Mouse (Mus musculus) heart, adult 2 months (tissue): ENCODE data around the gene Aldh3b1. TPM values are rescaled to one million over a fixed set of nuclear protein-coding genes. Genes with fewer than 3 reads are reported as not detected.

Experiments
- DNase-seq, 2 experiments: peaks; one replicate each; pipeline ENCODE4 v3.0.0; 2021
- H3K27ac ChIP-seq: fragments of 200-600 bp; 2 replicates; pipeline ENCODE4 v1.8.1; 2022
- H3K27me3 ChIP-seq: fragments of 200-500 bp; 2 replicates; pipeline ENCODE4 v1.6.1; 2012; ENCODE audit warnings: mild to moderate bottlenecking, low read length, inconsistent platforms, mixed read lengths; ENCODE audit not compliant: control insufficient read depth, insufficient read depth
- H3K36me3 ChIP-seq: fragments of 200-500 bp; 2 replicates; pipeline ENCODE4 v1.6.1; 2012; ENCODE audit warnings: low read length, inconsistent platforms; ENCODE audit not compliant: control insufficient read depth, insufficient read depth
- H3K4me1 ChIP-seq: fragments of 200-500 bp; 2 replicates; pipeline ENCODE4 v1.6.1; 2011; ENCODE audit warnings: low read length; ENCODE audit not compliant: control insufficient read depth, insufficient read depth
- H3K4me3 ChIP-seq: fragments of 200-600 bp; 2 replicates; pipeline ENCODE4 v1.8.1; 2022
- H3K79me2 ChIP-seq: fragments of 200-500 bp; replicated peaks from 2 replicates; pipeline ENCODE4 v1.6.1; 2012; ENCODE audit warnings: mild to moderate bottlenecking, inconsistent platforms, low read length, moderate library complexity, mixed read lengths; ENCODE audit not compliant: control insufficient read depth, insufficient read depth
- H3K9ac ChIP-seq: fragments of 200-500 bp; 2 replicates; pipeline ENCODE4 v1.6.1; 2012; ENCODE audit warnings: low read depth, mild to moderate bottlenecking, control low read depth, inconsistent platforms, low read length, mixed read lengths
- CTCF ChIP-seq: fragments of 200-600 bp; IDR thresholded peaks from 2 replicates; pipeline ENCODE4 v1.8.1; 2022; ENCODE audit warnings: antibody characterized with exemption, mild to moderate bottlenecking, moderate library complexity
- EP300 ChIP-seq: fragments of 200-500 bp; IDR thresholded peaks from 2 replicates; pipeline ENCODE4 v1.6.1; 2011; ENCODE audit warnings: low read depth, low read length, control low read depth; ENCODE audit not compliant: insufficient read depth
- POLR2A ChIP-seq: fragments of 200-500 bp; IDR thresholded peaks from 2 replicates; pipeline ENCODE4 v1.6.1; 2011; ENCODE audit warnings: mild to moderate bottlenecking, low read depth, low read length, control low read depth; ENCODE audit not compliant: insufficient read depth
- WGBS: fragments of 180-500 bp; shearing (Covaris S2); methylation state at CpG from one replicate; pipeline ENCODE4 v1.1.7; 2018; 5-methylcytosine and 5-hydroxymethylcytosine counted together
- intact Hi-C: fragments of 180-260 bp; cut with DNase I; formaldehyde crosslinking; loops from one replicate; pipeline ENCODE4 v1.15.1; 2025
- polyA plus RNA-seq: library from polyadenylated mRNA; depleted of rRNA; stranded (reverse); fragments of >200 nt; gene quantifications from 2 replicates; pipeline ENCODE4 v1.2.3, GENCODE M21; 2012
- total RNA-seq, 2 experiments: library from RNA; stranded (reverse); gene quantifications; 2 replicates each; pipeline ENCODE4 v1.2.3; 2021

The Aldh3b1 gene
- total and polyA plus RNA-seq, 3 experiments = 1.6 to 4.8 (median 1.7) TPM

GRCm38 (mm10) chr19:3889096-3889495 lies 40.5 kb downstream of the Aldh3b1 start:
- intact Hi-C loops = no loop called here
- Histone ChIP-seq H3K27me3 (no peaks in the 10 kb centered on the region), H3K9ac (no peak overlapping the region), H3K36me3 (no peaks in the 10 kb centered on the region), H3K4me3 (no peak overlapping the region), H3K4me1 (0 out of 2 replicates have a peak, but pooled peaks cover 1% of the 10 kb centered on the region), H3K27ac (no peak overlapping the region), H3K79me2 (no peaks in the 10 kb centered on the region)
- no peak for DNase-seq
- 93% methylated on average over 5 of the region's 5 CpGs for WGBS
- no peak for TF ChIP-seq CTCF
- TF ChIP-seq POLR2A = no peak
- no peak for TF ChIP-seq EP300

GRCm38 (mm10) chr19:3884325-3884990 lies 45.1 kb downstream of the Aldh3b1 start:
- H3K9ac ChIP-seq = no peak overlapping the region
- no peaks in the 10 kb centered on the region for H3K79me2 ChIP-seq
- H3K4me1 ChIP-seq = no peaks in the 10 kb centered on the region
- H3K27ac ChIP-seq = no peak overlapping the region
- intact Hi-C loops = no loop called here
- TF ChIP-seq POLR2A (no peak), CTCF (no peak), EP300 (no peak)
- H3K4me3 ChIP-seq = no peak overlapping the region
- no peak for DNase-seq
- H3K27me3 ChIP-seq = no peaks in the 10 kb centered on the region
- 33% methylated on average over 6 of the region's 6 CpGs for WGBS
- H3K36me3 ChIP-seq = no peaks in the 10 kb centered on the region

- Histone ChIP-seq H3K79me2 (no peaks in the 10 kb centered on the region), H3K36me3 (no peaks in the 10 kb centered on the region), H3K27me3 (no peaks in the 10 kb centered on the region), H3K4me1 (no peaks in the 10 kb centered on the region), H3K9ac (no peak overlapping the region), H3K27ac (no peak overlapping the region), H3K4me3 (no peak overlapping the region)
- intact Hi-C loops = no loop called here
- TF ChIP-seq POLR2A = no peak
- TF ChIP-seq EP300 = no peak
- no peak for TF ChIP-seq CTCF
- DNase-seq = no peak
- WGBS = 73% methylated on average over 4 of the region's 4 CpGs
Measured at GRCm38 (mm10) chr19:3882214-3882613, 47.4 kb downstream of the Aldh3b1 start.

GRCm38 (mm10) chr19:3880054-3880848 lies 49.4 kb downstream of the Aldh3b1 start:
- TF ChIP-seq POLR2A = no peak
- no peak for TF ChIP-seq CTCF
- no peak for TF ChIP-seq EP300
- Histone ChIP-seq H3K79me2 (no peaks in the 10 kb centered on the region), H3K36me3 (no peaks in the 10 kb centered on the region), H3K27me3 (no peaks in the 10 kb centered on the region), H3K9ac (no peak overlapping the region), H3K27ac (no peak overlapping the region), H3K4me3 (no peak overlapping the region), H3K4me1 (no peaks in the 10 kb centered on the region)
- 87% methylated on average over 6 of the region's 6 CpGs for WGBS
- DNase-seq = no peak
- intact Hi-C loops = no loop called here

- Histone ChIP-seq H3K36me3 (no peaks in the 10 kb centered on the region), H3K27me3 (no peaks in the 10 kb centered on the region), H3K9ac (no peak overlapping the region), H3K4me1 (no peaks in the 10 kb centered on the region), H3K79me2 (no peaks in the 10 kb centered on the region), H3K27ac (no peak overlapping the region), H3K4me3 (no peak overlapping the region)
- no peak for DNase-seq
- 87% methylated on average over 7 of the region's 7 CpGs for WGBS
- intact Hi-C loops = no loop called here
- TF ChIP-seq CTCF (no peak), POLR2A (no peak), EP300 (no peak)
Measured at GRCm38 (mm10) chr19:3875045-3875444, 54.6 kb downstream of the Aldh3b1 start.

GRCm38 (mm10) chr19:3872373-3872772 lies 57.2 kb downstream of the Aldh3b1 start:
- WGBS = 33% methylated on average over 4 of the region's 4 CpGs
- TF ChIP-seq CTCF (no peak), EP300 (no peak), POLR2A (no peak)
- Histone ChIP-seq H3K36me3 (no peaks in the 10 kb centered on the region), H3K4me1 (no peaks in the 10 kb centered on the region), H3K4me3 (no peak overlapping the region), H3K27me3 (no peaks in the 10 kb centered on the region), H3K9ac (no peak overlapping the region), H3K79me2 (no peaks in the 10 kb centered on the region), H3K27ac (no peak overlapping the region)
- DNase-seq = no peak
- intact Hi-C loops = no loop called here
